Mouse (Mus musculus) heart, embryonic 11.5 days (tissue): ENCODE data around the gene Pth2r. TPM values are rescaled to one million over a fixed set of nuclear protein-coding genes. Genes with fewer than 3 reads are reported as not detected.

Experiments
- ATAC-seq: fragments of 200-750 bp; cut with Nextera tagmentation; replicated peaks from 2 replicates; pipeline ENCODE4 v1.8.0; 2017; ENCODE audit warnings: moderate library complexity; ENCODE audit not compliant: insufficient number of reproducible peaks, low FRiP score, low TSS enrichment
- H3K27ac ChIP-seq: fragments of 300-500 bp; sonication (generic); 2 replicates; pipeline ENCODE4 v1.5.1; 2014; ENCODE audit warnings: mild to moderate bottlenecking, low read depth, low read length
- H3K27me3 ChIP-seq: fragments of 300-500 bp; sonication (generic); 2 replicates; pipeline ENCODE4 v1.6.1; 2014; ENCODE audit warnings: mild to moderate bottlenecking, low read length, mixed read lengths; ENCODE audit not compliant: control insufficient read depth, insufficient read depth
- H3K36me3 ChIP-seq: fragments of 300-500 bp; sonication (generic); 2 replicates; pipeline ENCODE4 v1.6.1; 2014; ENCODE audit warnings: mild to moderate bottlenecking, low read length, moderate library complexity, mixed read lengths; ENCODE audit not compliant: control insufficient read depth, insufficient read depth
- H3K4me1 ChIP-seq: fragments of 300-500 bp; sonication (generic); 2 replicates; pipeline ENCODE4 v1.6.1; 2014; ENCODE audit warnings: low read length; ENCODE audit not compliant: control insufficient read depth, insufficient read depth
- H3K4me2 ChIP-seq: fragments of 300-500 bp; sonication (generic); 2 replicates; pipeline ENCODE4 v1.6.1; 2014; ENCODE audit warnings: mild to moderate bottlenecking, moderate library complexity
- H3K4me3 ChIP-seq: fragments of 300-500 bp; sonication (generic); 2 replicates; pipeline ENCODE4 v1.5.1; 2014; ENCODE audit warnings: low read depth, low read length
- H3K9ac ChIP-seq: fragments of 300-500 bp; sonication (generic); 2 replicates; pipeline ENCODE4 v1.6.1; 2014; ENCODE audit warnings: mild to moderate bottlenecking, low read depth, low read length, moderate library complexity
- H3K9me3 ChIP-seq: fragments of 300-500 bp; sonication (generic); replicated peaks from 2 replicates; pipeline ENCODE4 v1.6.1; 2016; ENCODE audit warnings: low read length; ENCODE audit not compliant: control insufficient read depth
- WGBS: fragments of 180-500 bp; shearing (Covaris S2); extraction: QIAGEN DNeasy Blood & Tissue Kit; methylation state at CpG from one replicate; pipeline ENCODE4 v1.1.7; 2014; ENCODE audit not compliant: insufficient replicate concordance; 5-methylcytosine and 5-hydroxymethylcytosine counted together
- polyA plus RNA-seq: library from polyadenylated mRNA; unstranded; fragments of >200 nt; fragmentation: Nextera tagmentation; extraction: Ambion mirVana; gene quantifications from 2 replicates; pipeline ENCODE4 v1.2.1, GENCODE M21; 2014

The Pth2r gene
- polyA plus RNA-seq, 1 experiment from 2014 or later = 0.09 TPM

GRCm38 (mm10) chr1:65407441-65407840, 125.6 kb downstream of the Pth2r start:
- no peak overlapping the region for H3K4me2 ChIP-seq
- H3K9me3 ChIP-seq = no peaks in the 10 kb centered on the region
- H3K27ac ChIP-seq = no peak overlapping the region
- WGBS = 79% methylated on average over 5 of the region's 5 CpGs
- H3K36me3 ChIP-seq = no peaks in the 10 kb centered on the region
- H3K4me1 ChIP-seq = no peaks in the 10 kb centered on the region
- H3K9ac ChIP-seq = no peak overlapping the region
- H3K27me3 ChIP-seq = no peaks in the 10 kb centered on the region
- H3K4me3 ChIP-seq = no peak overlapping the region
- no peak for ATAC-seq

- no peaks in the 10 kb centered on the region for H3K9me3 ChIP-seq
- ATAC-seq = no peak
- no peaks in the 10 kb centered on the region for H3K36me3 ChIP-seq
- H3K9ac ChIP-seq = no peak overlapping the region
- no peak overlapping the region for H3K4me3 ChIP-seq
- no peak overlapping the region for H3K4me2 ChIP-seq
- H3K4me1 ChIP-seq = no peaks in the 10 kb centered on the region
- no peaks in the 10 kb centered on the region for H3K27me3 ChIP-seq
- no peak overlapping the region for H3K27ac ChIP-seq
- WGBS = 91% methylated on average over 2 of the region's 2 CpGs
Observed at GRCm38 (mm10) chr1:65420909-65421308, 139.1 kb downstream of the Pth2r start.

- Histone ChIP-seq H3K27ac (no peak overlapping the region), H3K9ac (no peak overlapping the region), H3K27me3 (no peaks in the 10 kb centered on the region), H3K4me2 (no peak overlapping the region), H3K36me3 (no peaks in the 10 kb centered on the region), H3K9me3 (no peaks in the 10 kb centered on the region), H3K4me1 (no peaks in the 10 kb centered on the region), H3K4me3 (no peak overlapping the region)
- no peak for ATAC-seq
Observed at GRCm38 (mm10) chr1:65422501-65423010, 140.7 kb downstream of the Pth2r start.

Other genes with a start within 250 kb of the Pth2r start
- gene Akr1cl, start 249.3 kb upstream of the Pth2r start, polyA plus RNA-seq = 1.9 and 2.0 TPM in 2 replicates
- gene Cryge, start 230.9 kb upstream of the Pth2r start, polyA plus RNA-seq = not detected in 2 replicates
- gene Crygd, start 218.6 kb upstream of the Pth2r start, polyA plus RNA-seq = not detected in 2 replicates
- gene Crygc, start 208.4 kb upstream of the Pth2r start, polyA plus RNA-seq = not detected in 2 replicates
- gene Crygb, start 199.8 kb upstream of the Pth2r start, polyA plus RNA-seq = 0.56 and 1.2 TPM in 2 replicates
- gene Cryga, start 178.7 kb upstream of the Pth2r start, polyA plus RNA-seq = not detected in 2 replicates
- not detected in 2 replicates for gene Gm28845, start 162.5 kb upstream of the Pth2r start, polyA plus RNA-seq
- gene D630023F18Rik, start 158.8 kb upstream of the Pth2r start, polyA plus RNA-seq = 0.09 and 0.25 TPM in 2 replicates
- gene Idh1, start 95.6 kb upstream of the Pth2r start, polyA plus RNA-seq = 81.5 and 96.6 TPM in 2 replicates
- 8.9 TPM in 2 replicates for gene Pikfyve, start 95.4 kb upstream of the Pth2r start, polyA plus RNA-seq